Mouse (Mus musculus) T-cell, adult 2 months (primary cell): Measurements from ENCODE around the gene St6gal1.

Experiments used
- DNase-seq: peaks from one replicate; pipeline ENCODE4 v3.0.0; 2022; ENCODE audit warnings: low spot score

The St6gal1 gene

DNA sequence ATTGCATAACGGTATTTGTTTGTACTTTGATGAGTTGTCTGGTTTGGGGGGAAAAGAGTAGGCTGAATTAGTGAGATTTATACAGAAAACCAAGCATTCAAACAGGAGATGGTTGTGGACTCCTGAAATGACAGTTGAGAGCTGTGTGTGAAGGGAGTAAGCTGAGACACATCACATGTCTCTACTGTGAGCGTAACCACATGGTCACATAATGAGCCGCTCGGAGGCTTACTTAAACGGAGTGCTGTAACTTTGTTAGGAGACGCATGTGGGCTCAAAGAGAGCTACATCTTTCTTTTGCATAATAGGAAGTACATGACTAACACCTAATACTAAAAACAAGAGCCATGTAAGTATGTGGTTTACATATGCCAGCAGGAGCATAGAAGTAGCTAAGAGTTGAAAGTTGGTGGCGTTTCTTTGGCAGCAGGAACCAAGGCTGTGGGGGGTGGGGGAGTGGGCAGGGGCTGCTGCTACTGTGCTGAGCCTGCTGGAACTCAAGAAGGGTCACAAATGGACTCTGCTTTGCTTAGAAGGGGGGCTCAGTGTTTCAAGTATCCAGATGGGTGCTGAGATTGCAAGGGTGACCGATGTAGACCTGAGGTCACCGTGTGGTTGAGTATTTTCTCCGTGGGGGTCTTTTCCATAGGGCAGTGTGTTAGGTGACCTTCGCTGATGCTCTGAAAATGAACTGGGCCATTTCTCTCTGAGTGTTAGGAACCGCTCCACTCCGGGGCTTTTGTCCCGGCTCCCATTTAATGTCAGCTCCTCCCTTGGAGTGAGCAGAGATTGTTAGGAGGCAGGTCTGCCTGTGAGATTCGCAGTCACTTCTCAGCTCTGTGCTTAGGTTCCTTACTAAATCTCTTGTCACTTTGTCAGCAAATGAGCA is 26.3 kb downstream of the St6gal1 start:
- DNase-seq, result peak; percentile 64

GRCm38 (mm10) chr16:23251445-23251773 is 26.9 kb downstream of the St6gal1 start:
- DNase-seq, result no peak

- DNase-seq, result no peak
Observed at GRCm38 (mm10) chr16:23253620-23254019, 29.1 kb downstream of the St6gal1 start.

GRCm38 (mm10) chr16:23254062-23254461 is 29.5 kb downstream of the St6gal1 start:
- no peak for DNase-seq

- no peak for DNase-seq
Observed at GRCm38 (mm10) chr16:23256638-23257037, 32.1 kb downstream of the St6gal1 start.

DNA sequence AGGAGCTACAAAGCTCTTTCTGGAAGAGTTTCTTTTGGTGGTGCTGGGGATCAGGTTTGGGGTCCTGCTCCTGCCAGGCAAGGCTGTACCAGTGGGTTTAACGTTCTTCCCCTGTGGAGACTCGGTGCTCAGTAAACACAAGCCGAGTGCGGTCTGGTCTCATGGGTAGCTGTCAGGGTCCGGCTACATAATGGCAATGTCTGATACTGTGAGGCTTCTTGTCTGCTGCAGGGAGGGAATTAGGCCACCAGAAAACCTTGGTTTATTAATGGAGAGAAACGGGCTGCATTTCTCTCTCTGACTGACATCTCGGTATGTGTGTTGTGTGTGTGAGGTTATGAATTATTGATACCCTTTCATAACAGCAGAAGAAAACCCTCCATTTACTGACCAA is 33.9 kb downstream of the St6gal1 start:
- DNase-seq, result no peak

DNA sequence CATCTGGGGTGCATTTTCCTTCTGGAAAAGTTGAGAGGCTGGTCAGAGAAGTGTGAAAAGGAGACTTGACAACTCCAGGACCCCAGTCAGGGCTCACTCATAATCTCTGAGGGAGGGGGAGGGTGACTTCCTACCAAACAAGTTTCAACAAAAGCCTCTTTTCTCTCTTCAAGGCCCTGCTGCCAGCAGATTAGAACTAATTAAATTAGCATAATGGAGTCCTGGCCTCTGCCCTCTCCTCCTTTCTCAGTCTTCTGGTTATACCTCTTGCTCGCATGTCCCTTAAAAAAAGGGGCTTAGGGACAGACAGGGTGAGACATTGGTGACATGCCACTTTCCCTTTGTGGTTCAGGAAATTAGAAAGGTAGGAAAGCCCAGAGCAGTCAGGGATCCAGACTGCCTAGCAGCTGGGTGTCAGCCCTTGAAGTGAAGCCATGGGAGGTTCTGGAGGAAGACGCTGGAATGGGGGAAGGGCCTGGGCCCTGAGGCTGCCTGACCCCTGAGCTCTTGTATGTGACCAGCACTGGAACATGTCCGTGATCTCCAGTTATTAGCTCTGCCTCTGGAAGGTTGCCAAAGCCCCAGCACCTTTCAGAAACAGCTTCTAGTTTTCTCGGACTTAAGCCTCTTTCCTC is 34.4 kb downstream of the St6gal1 start:
- DNase-seq, result no peak

GRCm38 (mm10) chr16:23259580-23259979 is 35.0 kb downstream of the St6gal1 start:
- DNase-seq, result no peak

DNA sequence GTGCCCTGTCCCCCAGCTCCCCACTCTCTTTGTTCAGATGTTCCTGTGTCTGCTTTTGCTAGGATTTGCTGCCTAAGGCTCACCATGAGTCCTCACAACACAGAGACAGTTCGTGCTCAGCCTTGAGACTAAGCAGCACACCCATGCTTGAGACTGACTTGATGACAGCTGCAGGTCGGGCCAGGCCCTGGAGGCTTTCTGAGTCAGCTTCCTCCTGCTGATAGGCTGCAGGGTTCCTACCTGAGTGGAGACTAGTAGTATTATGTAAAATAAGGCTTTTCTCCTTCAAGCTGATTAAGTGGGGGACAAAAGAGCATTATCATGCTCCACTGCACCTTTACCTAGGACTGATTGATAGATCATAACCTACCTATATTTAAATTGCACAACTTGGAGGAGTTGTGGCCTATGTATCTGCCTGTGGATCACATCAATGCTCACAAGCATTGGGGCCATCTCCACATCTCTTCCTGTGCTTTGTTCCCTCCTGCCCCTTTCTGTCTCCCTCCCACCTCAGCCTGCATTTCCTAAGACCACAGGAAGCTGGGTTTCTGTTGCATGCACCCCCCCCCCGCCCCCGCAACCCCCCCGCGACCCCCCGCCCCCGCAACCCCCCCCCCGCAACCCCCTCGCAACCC is 37.7 kb downstream of the St6gal1 start:
- no peak for DNase-seq

GRCm38 (mm10) chr16:23262846-23263245 is 38.3 kb downstream of the St6gal1 start:
- no peak for DNase-seq

DNA sequence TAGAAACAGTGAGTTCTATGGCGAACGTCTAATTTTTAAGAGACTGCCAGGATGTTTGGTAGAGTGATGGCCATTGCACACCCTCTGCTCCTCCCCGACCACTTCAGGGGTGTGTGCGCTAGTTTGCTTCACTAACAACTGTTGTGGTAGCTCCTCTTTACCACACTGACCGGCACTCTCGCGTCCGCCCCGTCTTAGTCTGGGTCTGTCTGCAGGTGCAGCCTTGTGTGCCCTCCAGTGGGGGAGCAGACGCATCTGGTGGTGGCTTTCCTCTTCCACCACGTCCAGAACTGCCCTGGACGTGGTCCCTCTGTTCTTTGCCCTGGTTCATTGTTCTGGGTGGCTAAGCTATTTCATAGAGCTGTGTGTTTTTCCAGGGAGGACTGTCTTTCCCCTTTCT is 40.5 kb downstream of the St6gal1 start:
- DNase-seq, result no peak

- DNase-seq, result no peak
Observed at GRCm38 (mm10) chr16:23265481-23265880, 40.9 kb downstream of the St6gal1 start.

GRCm38 (mm10) chr16:23266293-23266692 is 41.8 kb downstream of the St6gal1 start:
- no peak for DNase-seq

DNA sequence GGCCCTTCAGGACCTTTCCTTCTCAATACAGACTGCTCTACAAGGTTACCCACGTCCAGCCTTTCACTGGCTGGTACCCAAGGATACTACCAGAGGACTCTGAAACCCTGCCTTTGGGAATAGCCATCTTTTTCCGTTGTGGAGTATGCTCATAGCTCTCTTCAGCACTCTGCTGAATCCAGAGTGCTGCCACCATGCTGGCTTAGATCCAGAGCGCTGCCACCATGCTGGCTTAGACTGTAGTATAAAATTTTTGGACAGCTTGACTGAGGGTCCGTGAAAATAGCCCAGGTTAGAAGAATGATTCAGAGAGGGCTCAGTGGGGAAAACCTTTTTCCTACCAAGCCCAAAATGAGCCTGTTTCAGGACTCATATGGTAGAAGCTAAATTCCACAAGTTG is 42.4 kb downstream of the St6gal1 start:
- no peak for DNase-seq

- DNase-seq, result no peak
Observed at GRCm38 (mm10) chr16:23268231-23268630, 43.7 kb downstream of the St6gal1 start.

- no peak for DNase-seq
Observed at GRCm38 (mm10) chr16:23269056-23269983, 44.8 kb downstream of the St6gal1 start.

GRCm38 (mm10) chr16:23269984-23270912 is 45.7 kb downstream of the St6gal1 start:
- no peak for DNase-seq

DNA sequence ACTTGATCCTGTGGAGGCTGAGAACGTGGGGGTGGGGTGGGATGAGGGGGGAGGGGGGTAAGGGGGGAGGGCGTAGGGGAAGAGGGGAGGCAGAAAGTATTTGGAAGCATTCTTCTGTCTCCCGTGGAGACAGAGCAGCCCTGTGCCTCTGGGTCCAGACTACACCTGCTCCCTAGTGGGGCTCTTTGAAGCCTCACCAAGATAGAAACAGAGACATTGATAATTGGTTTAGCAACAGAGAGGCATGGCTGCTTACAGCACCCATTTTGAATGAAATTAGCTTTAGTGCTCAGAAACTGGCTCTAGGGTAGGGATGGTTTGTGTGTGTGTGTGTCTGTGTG is 46.3 kb downstream of the St6gal1 start:
- no peak for DNase-seq

GRCm38 (mm10) chr16:23271746-23272520 is 47.4 kb downstream of the St6gal1 start:
- DNase-seq, result no peak

DNA sequence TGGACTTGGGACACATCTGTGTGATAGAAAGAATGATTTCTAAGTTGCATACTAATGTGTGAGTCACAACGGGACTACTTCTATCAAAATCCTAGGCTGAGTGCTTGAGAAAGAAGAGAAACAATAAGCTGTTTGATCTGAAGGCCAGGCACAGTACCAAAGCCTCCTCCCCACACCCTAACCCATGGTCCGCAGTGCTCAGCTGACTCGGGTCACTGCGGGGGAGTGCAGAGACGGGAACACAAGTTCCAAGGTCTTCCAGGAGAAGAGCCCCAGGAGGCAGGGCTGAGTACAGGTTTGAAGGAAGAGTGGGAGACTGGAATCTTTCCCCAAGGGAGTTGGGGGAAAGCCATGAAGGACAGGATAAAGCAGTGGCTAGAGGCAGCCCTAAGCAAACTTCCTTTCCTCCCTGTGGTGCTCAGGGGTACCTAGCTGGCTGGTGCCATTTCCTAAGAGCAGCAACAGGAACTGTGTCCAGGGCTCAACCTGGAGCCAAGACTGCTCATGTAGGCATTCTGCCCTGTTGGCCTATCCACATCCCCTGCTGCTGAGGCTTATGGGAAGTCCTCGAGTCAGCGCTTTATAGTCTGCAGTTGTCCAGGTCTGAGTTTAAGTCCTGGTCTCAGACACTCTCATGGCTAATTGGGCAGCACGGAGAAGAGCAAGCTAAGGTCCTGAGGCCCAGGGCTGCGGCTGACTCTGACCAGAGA is 48.1 kb downstream of the St6gal1 start:
- DNase-seq, result no peak
